Mouse (Mus musculus) midbrain, embryonic 13.5 days (tissue): ENCODE results near the gene Egf. TPM values are rescaled to one million over a fixed set of nuclear protein-coding genes. Genes with fewer than 3 reads are reported as not detected.

ENCODE experiments used
- ATAC-seq: fragments of 200-750 bp; cut with Nextera tagmentation; 2 replicates; pipeline ENCODE4 v1.8.0; 2017; ENCODE audit warnings: mild to moderate bottlenecking, moderate TSS enrichment, moderate library complexity
- H3K27ac ChIP-seq: fragments of 300-500 bp; sonication (generic); 2 replicates; pipeline ENCODE4 v1.5.1; 2015; ENCODE audit warnings: inconsistent platforms, mild to moderate bottlenecking, moderate library complexity
- H3K27me3 ChIP-seq: fragments of 300-500 bp; sonication (generic); 2 replicates; pipeline ENCODE4 v1.6.1; 2015; ENCODE audit warnings: mild to moderate bottlenecking, inconsistent platforms
- H3K36me3 ChIP-seq: fragments of 300-500 bp; sonication (generic); 2 replicates; pipeline ENCODE4 v1.6.1; 2015; ENCODE audit warnings: mild to moderate bottlenecking, inconsistent platforms
- H3K4me1 ChIP-seq: fragments of 300-500 bp; sonication (generic); replicated peaks from 2 replicates; pipeline ENCODE4 v1.6.1; 2015; ENCODE audit warnings: inconsistent platforms
- H3K4me2 ChIP-seq: fragments of 300-500 bp; sonication (generic); replicated peaks from 2 replicates; pipeline ENCODE4 v1.6.1; 2015; ENCODE audit warnings: moderate library complexity, mild to moderate bottlenecking, inconsistent platforms
- H3K4me3 ChIP-seq: fragments of 300-500 bp; sonication (generic); replicated peaks from 2 replicates; pipeline ENCODE4 v1.5.1; 2015; ENCODE audit warnings: mild to moderate bottlenecking, inconsistent platforms
- H3K9ac ChIP-seq: fragments of 300-500 bp; sonication (generic); replicated peaks from 2 replicates; pipeline ENCODE4 v1.6.1; 2015; ENCODE audit warnings: mild to moderate bottlenecking, inconsistent platforms
- H3K9me3 ChIP-seq: fragments of 300-500 bp; sonication (generic); 2 replicates; pipeline ENCODE4 v1.6.1; 2016; ENCODE audit warnings: mild to moderate bottlenecking, inconsistent platforms
- WGBS: fragments of 180-500 bp; shearing (Covaris S2); methylation state at CpG from one replicate; pipeline ENCODE4 v1.1.7; 2015; 5-methylcytosine and 5-hydroxymethylcytosine counted together
- polyA plus RNA-seq: library from polyadenylated mRNA; unstranded; fragments of >200 nt; fragmentation: Nextera tagmentation; extraction: Ambion mirVana; gene quantifications from 2 replicates; pipeline ENCODE4 v1.2.1, GENCODE M21; 2015

The Egf gene
- polyA plus RNA-seq, 1 experiment from 2014 or later, result 1.9 TPM

DNA sequence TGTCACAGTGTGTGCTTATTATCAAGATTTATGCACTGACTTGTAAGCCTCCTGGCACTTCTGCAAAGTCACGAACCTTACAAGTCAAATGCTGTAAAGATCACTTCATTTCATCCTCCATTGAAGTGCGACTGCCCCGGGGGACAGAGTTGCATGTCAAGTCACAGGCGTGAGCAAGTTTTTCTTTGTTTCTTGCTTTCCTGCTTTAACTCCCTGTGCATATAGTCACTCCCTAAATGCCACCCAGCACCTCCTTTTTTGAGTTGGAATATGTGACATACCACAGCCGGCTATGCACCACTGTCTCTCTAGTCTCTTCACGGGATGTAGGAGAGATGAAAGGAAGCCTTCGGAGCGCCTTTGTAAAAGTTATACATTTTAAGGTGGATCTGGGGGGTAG lies 56.2 kb downstream of the Egf start:
- no peak overlapping the region for H3K27ac ChIP-seq
- no peaks in the 10 kb centered on the region for H3K27me3 ChIP-seq
- H3K4me1 ChIP-seq, result no peaks in the 10 kb centered on the region
- 82% methylated on average over 8 of the region's 8 CpGs for WGBS
- no peak overlapping the region for H3K4me2 ChIP-seq
- no peak for ATAC-seq
- H3K9me3 ChIP-seq, result no peaks in the 10 kb centered on the region
- peaks cover 3% of the 10 kb centered on the region; the same call in 1 of the 2 replicates for H3K36me3 ChIP-seq
- H3K9ac ChIP-seq, result no peak overlapping the region
- H3K4me3 ChIP-seq, result no peak overlapping the region

DNA sequence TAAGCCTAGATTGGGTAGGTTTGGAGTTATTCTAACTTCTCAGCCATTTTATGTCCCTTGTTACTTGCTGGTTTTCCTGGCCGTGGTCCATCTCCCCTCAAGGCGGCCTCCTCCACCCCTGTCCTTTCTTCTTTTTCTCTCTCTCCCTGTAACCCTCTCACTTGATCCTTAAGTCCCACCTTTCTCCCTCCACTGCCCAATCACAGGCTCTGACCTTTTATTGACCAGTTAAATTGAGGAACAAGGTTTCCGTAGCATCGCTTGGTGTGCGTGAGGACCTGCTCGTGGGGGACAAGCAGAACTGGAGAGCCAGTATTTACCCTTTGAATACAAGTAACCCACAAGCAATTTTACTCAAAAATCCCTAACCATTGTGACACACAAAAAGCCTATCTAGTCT lies 56.8 kb downstream of the Egf start:
- Histone ChIP-seq H3K9ac (no peak overlapping the region), H3K27ac (no peak overlapping the region), H3K4me3 (no peak overlapping the region), H3K9me3 (no peaks in the 10 kb centered on the region), H3K4me2 (no peak overlapping the region), H3K27me3 (no peaks in the 10 kb centered on the region), H3K4me1 (no peaks in the 10 kb centered on the region), H3K36me3 (peaks cover 3% of the 10 kb centered on the region; the same call in 1 of the 2 replicates)
- WGBS, result 84% methylated on average over 6 of the region's 6 CpGs
- no peak for ATAC-seq

DNA sequence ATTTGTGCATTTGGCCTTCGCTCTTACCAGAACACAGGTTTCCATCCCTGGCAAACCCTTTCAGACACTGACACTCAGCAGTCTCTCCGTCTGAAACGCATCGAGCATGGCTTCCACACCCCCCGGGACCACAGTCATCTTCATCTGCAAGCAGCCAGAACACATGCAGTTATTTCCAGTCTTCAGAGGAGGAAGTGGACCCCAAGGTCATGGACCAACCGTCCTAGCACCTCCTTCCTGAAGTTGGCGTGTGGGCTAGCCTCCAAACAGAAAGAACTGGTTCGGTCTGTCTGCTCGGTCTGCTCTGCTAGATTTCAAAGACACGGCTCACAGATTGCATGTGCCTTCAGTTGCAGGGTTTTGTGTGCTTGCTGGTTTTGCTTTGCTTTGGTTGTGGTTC lies 57.4 kb downstream of the Egf start:
- Histone ChIP-seq H3K4me2 (no peak overlapping the region), H3K4me1 (no peaks in the 10 kb centered on the region), H3K9ac (no peak overlapping the region), H3K4me3 (no peak overlapping the region), H3K9me3 (no peaks in the 10 kb centered on the region), H3K27me3 (no peaks in the 10 kb centered on the region), H3K36me3 (peaks cover 3% of the 10 kb centered on the region; the same call in 1 of the 2 replicates), H3K27ac (no peak overlapping the region)
- no peak for ATAC-seq
- 89% methylated on average over 10 of the region's 10 CpGs for WGBS

DNA sequence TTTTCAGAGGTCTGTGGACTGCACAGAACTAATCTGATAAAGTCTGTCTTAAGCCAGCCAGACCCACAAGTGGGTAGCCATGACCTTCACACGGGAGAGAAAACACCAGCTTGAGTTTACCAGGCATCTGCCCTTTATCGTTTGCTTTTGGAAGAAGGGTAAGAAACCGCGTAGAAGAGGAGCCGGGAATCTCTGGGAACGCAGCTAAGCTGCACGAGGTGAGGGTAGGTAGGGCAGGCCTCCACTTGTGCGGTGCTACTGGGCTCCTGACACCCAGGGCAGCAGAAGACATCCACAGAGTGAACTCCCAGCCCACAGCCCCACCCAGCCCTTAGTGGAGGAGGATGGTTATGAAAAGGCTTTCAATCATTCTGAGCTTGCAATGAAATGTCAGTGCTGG lies 59.2 kb downstream of the Egf start:
- H3K27ac ChIP-seq, result no peak overlapping the region
- H3K4me3 ChIP-seq, result no peak overlapping the region
- H3K9me3 ChIP-seq, result no peaks in the 10 kb centered on the region
- no peaks in the 10 kb centered on the region for H3K27me3 ChIP-seq
- no peak for ATAC-seq
- 86% methylated on average over 8 of the region's 8 CpGs for WGBS
- no peak overlapping the region for H3K9ac ChIP-seq
- no peak overlapping the region for H3K4me2 ChIP-seq
- H3K4me1 ChIP-seq, result no peaks in the 10 kb centered on the region
- H3K36me3 ChIP-seq, result no peaks in the 10 kb centered on the region

DNA sequence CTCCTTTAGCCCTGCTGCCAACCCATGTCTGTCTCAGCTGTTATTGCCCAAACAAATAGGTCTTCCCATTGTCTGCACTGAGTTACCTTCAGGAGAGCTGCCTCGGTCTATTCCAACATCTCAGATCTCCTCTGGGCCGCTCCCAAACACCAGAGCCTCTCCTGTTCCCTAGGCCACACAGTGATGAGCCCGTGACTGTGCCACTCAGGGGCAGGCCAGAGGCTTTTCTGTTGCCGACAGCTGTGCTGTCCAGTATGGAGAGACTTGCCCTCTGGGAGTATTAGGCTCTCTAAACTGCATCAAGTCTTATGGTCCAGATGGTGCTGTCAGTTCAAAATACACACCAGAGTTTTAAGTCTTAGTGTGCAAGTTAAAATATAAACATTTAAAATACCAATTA lies 61.5 kb downstream of the Egf start:
- Histone ChIP-seq H3K4me1 (no peaks in the 10 kb centered on the region), H3K27ac (no peak overlapping the region), H3K36me3 (no peaks in the 10 kb centered on the region), H3K4me2 (no peak overlapping the region), H3K4me3 (no peak overlapping the region), H3K9me3 (no peaks in the 10 kb centered on the region), H3K27me3 (no peaks in the 10 kb centered on the region), H3K9ac (no peak overlapping the region)
- 73% methylated on average over 4 of the region's 4 CpGs for WGBS
- ATAC-seq, result 0 out of 2 replicates have a peak, but pooled peaks have one; percentile 48

DNA sequence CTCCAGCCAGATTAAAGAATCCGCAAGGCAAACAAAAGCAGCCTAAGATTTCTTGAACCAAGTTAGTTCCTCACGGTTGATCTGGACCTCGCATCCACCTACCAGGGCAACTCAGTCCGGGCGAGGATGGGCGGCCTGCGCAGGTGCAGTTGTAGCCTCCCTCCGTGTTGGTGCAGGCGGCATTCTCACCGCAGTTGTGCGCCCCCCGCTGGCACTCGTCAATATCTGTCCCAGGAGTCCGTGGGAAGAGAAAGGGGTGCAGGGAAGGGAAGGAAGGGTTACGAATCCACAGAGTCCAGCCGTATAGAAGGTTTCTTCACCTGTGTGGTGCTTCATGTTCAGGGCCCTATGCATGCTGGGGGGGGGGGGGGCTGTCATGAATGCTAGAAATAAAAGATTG lies 62.3 kb downstream of the Egf start:
- no peaks in the 10 kb centered on the region for H3K36me3 ChIP-seq
- no peaks in the 10 kb centered on the region for H3K9me3 ChIP-seq
- H3K27ac ChIP-seq, result no peak overlapping the region
- no peak overlapping the region for H3K4me2 ChIP-seq
- no peaks in the 10 kb centered on the region for H3K4me1 ChIP-seq
- H3K9ac ChIP-seq, result no peak overlapping the region
- H3K4me3 ChIP-seq, result no peak overlapping the region
- whole genome bisulfite sequencing, result 67% methylated on average over 16 of the region's 16 CpGs
- ATAC-seq, result 0 out of 2 replicates have a peak, but pooled peaks have one; percentile 37
- H3K27me3 ChIP-seq, result no peaks in the 10 kb centered on the region

DNA sequence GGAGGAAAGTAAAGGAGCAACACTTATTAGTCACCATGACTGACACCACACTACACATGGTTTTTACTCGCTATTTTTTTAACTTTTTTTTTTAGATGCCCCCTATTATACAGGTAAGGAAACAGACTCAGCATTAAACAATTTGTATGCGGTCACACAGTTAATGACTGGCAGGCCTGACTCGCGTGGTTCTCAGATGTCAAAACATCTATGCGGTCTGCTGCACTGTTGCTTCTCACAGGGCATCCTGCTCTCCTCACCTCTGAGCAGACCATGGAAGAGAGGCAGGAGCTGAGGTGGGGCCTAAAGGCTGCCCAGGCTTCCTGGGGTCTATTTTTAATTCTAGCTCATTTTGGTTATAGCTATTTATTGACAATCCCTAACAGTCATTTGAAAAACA lies 67.7 kb downstream of the Egf start:
- no peak for ATAC-seq
- no peaks in the 10 kb centered on the region for H3K36me3 ChIP-seq
- H3K4me2 ChIP-seq, result no peak overlapping the region
- H3K9ac ChIP-seq, result no peak overlapping the region
- H3K4me3 ChIP-seq, result no peak overlapping the region
- H3K4me1 ChIP-seq, result no peaks in the 10 kb centered on the region
- 72% methylated on average over 5 of the region's 5 CpGs for WGBS
- no peaks in the 10 kb centered on the region for H3K27me3 ChIP-seq
- H3K9me3 ChIP-seq, result no peaks in the 10 kb centered on the region
- H3K27ac ChIP-seq, result no peak overlapping the region

DNA sequence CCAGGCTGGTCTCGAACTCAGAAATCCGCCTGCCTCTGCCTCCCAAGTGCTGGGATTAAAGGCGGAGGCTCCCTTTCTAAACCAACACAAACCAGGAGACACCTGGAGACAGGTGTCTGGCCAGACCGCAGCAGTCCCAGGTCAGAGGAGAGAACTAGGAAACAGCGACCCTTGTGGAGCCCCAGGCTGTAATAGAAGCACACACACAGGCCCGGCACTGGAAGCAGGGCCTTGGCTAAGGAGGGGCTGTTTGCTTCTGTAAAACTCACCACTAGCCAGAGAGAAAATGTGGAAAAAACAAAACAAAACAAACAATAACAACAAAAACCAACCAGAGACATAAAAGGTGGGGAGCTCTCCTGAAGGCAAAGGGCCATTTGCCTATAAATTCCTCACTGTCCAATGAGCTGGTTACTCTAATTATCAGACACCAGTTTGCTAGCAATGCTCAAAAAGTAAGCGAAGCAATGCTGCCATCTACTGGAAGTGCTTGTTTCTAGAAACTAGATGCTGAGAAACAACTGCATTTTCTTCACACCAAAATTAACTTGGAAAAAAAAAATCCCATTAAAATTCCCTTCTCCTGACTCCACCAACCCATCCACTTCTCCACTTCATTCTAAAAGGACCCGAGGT lies 68.3 kb downstream of the Egf start:
- no peaks in the 10 kb centered on the region for H3K36me3 ChIP-seq
- H3K27ac ChIP-seq, result no peak overlapping the region
- WGBS, result 68% methylated on average over 8 of the region's 8 CpGs
- peak; percentile 71 for ATAC-seq
- no peak overlapping the region for H3K4me3 ChIP-seq
- no peak overlapping the region for H3K4me2 ChIP-seq
- no peaks in the 10 kb centered on the region for H3K4me1 ChIP-seq
- no peak overlapping the region for H3K9ac ChIP-seq
- no peaks in the 10 kb centered on the region for H3K9me3 ChIP-seq
- no peaks in the 10 kb centered on the region for H3K27me3 ChIP-seq

DNA sequence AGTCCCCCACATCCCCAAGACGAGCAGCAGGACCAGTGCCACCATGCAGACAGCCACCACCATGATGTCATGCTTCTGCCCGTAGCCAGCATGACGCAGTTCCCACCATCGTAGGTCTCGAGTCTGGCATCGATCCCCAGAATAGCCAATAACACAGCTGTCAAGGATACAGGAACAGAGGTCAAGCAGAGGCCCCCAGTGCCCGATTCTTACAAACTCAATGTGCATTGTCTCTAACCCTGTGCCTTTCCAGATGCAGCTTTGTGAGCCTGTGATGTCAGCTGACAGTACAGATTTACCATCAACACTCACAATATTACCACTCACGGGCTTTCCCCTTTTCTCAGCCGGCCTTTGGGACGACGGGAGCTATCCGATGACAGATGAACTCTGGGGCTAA lies 68.9 kb downstream of the Egf start:
- Histone ChIP-seq H3K4me3 (no peak overlapping the region), H3K9ac (no peak overlapping the region), H3K36me3 (no peaks in the 10 kb centered on the region; the same call in 1 of the 2 replicates), H3K27me3 (no peaks in the 10 kb centered on the region), H3K4me1 (no peaks in the 10 kb centered on the region), H3K9me3 (no peaks in the 10 kb centered on the region), H3K27ac (no peak overlapping the region), H3K4me2 (no peak overlapping the region)
- WGBS, result 90% methylated on average over 12 of the region's 12 CpGs
- ATAC-seq, result peak; percentile 30; the same call in 1 of the 2 replicates

DNA sequence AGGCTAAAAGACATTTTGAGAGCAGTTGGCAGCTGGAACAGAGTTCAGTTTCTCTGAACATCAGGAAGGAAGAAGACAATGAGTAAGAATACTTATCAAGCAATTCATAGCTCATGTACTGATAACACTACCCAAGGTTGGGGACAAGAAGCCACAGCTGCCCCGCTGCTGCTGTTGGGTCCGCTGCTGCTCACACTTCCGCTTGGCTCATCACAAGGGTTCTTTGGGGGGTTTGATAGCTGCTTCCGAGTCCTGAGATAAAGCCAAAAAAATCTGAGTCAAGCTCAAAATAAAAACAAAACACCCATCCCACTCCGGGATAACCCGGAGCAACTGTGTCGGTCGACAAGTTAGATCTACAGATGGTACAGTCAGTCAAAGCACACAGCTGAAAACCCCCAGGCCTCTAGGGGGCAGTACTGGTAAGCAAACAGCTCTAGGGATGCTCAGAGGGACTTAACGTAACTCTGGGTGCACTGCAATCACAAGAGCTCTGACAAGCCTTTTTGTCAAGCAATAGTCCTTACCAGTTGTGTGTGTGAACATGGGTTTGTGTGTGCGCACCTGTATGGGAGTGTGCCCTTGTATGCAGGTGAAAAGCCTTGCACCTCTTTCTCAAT lies 71.9 kb downstream of the Egf start:
- Histone ChIP-seq H3K4me1 (no peaks in the 10 kb centered on the region), H3K9me3 (no peaks in the 10 kb centered on the region), H3K9ac (no peak overlapping the region), H3K4me2 (no peak overlapping the region), H3K36me3 (no peaks in the 10 kb centered on the region; the same call in 1 of the 2 replicates), H3K27me3 (no peaks in the 10 kb centered on the region), H3K27ac (no peak overlapping the region), H3K4me3 (no peak overlapping the region)
- ATAC-seq, result no peak
- 91% methylated on average over 10 of the region's 10 CpGs for WGBS

DNA sequence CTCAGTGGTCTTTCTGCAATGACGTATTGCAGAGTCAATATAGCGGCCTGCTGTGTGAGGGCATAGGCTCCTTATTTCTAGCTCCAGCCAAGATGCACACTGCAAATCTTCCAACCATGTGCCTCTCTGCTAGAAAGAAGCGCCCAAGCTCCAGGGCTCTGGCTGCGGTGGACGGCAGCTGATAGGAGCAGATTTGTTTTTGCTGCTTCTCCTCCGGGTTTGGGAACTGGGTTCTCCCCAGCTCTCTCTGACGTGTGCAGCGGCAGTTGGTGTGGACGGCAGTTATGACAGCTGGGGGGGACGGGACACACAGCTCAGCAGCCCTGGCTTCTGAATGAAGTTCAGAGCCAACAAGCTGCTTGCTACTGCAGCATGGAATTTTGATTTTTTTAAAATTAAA lies 72.7 kb downstream of the Egf start:
- Histone ChIP-seq H3K27me3 (no peaks in the 10 kb centered on the region), H3K9me3 (no peaks in the 10 kb centered on the region), H3K4me2 (no peak overlapping the region), H3K27ac (no peak overlapping the region), H3K4me1 (no peaks in the 10 kb centered on the region), H3K4me3 (no peak overlapping the region), H3K9ac (no peak overlapping the region), H3K36me3 (no peaks in the 10 kb centered on the region; the same call in 1 of the 2 replicates)
- no peak for ATAC-seq
- WGBS, result 92% methylated on average over 10 of the region's 10 CpGs

DNA sequence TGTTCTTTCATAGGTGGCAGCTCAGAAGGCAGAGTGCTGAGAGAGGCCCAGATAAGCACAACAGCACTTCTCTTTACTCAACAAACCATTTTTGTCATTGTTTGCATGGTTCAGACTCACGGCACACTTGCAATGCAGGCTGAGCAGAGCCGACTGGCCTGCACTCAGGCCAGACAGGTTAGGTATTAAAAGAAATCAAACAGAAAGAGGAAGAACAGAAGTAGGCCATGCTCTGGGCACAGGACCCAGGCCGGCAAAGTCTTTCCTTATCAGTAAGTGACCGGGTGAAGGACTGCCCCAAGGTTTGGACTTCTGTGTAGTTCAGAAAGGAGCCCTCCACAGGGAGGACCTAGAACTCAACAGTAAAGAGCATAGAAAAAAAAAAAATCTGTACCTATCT lies 73.3 kb downstream of the Egf start:
- WGBS, result 94% methylated on average over 4 of the region's 4 CpGs
- ATAC-seq, result no peak
- Histone ChIP-seq H3K36me3 (no peaks in the 10 kb centered on the region; the same call in 1 of the 2 replicates), H3K27me3 (no peaks in the 10 kb centered on the region), H3K4me3 (no peak overlapping the region), H3K4me2 (no peak overlapping the region), H3K4me1 (no peaks in the 10 kb centered on the region), H3K9ac (no peak overlapping the region), H3K9me3 (no peaks in the 10 kb centered on the region), H3K27ac (no peak overlapping the region)

DNA sequence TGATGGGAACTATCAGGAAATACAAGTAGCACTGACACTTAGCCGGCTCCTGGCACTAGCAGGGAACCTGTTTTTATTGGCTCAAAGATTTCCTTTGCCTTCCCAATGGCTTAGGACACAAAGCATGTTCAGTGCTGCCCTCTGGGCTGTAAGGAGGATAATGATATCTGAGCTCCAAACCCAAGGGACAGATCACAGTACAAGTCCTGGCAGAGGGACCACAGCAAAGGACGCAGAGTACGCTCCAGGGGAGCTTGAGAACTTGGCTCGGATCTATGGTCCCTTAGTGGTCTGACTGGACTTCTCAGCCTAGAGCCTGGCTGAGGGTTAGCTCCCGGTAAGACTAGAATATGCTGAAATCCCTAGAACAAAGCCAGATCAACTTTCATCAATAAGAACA lies 74.9 kb downstream of the Egf start:
- no peaks in the 10 kb centered on the region for H3K27me3 ChIP-seq
- no peak overlapping the region for H3K4me2 ChIP-seq
- 67% methylated on average over 5 of the region's 5 CpGs for WGBS
- no peak overlapping the region for H3K27ac ChIP-seq
- no peak overlapping the region for H3K9ac ChIP-seq
- H3K36me3 ChIP-seq, result no peaks in the 10 kb centered on the region; the same call in 1 of the 2 replicates
- H3K4me1 ChIP-seq, result no peaks in the 10 kb centered on the region
- no peaks in the 10 kb centered on the region for H3K9me3 ChIP-seq
- no peak overlapping the region for H3K4me3 ChIP-seq
- ATAC-seq, result no peak
